Mouse (Mus musculus) kidney, embryonic 15.5 days (tissue): ENCODE results near the gene Gng12. TPM values are rescaled to one million over a fixed set of nuclear protein-coding genes. Genes with fewer than 3 reads are reported as not detected.
A peak's percentile ranks its signal among the peaks of the same experiment; 100 is the strongest.
"Not testable (repeated sequence)": the region's sequence is repeated elsewhere in the genome, so short reads cannot be mapped to it uniquely, and the experiment has no call there.

Experiments
- ATAC-seq: fragments of 200-750 bp; cut with Nextera tagmentation; replicated peaks from 2 replicates; pipeline ENCODE4 v1.8.0; 2017; ENCODE audit warnings: moderate TSS enrichment; ENCODE audit not compliant: low FRiP score
- H3K27ac ChIP-seq: fragments of 300-500 bp; sonication (generic); 2 replicates; pipeline ENCODE4 v1.5.1; 2015; ENCODE audit warnings: mild to moderate bottlenecking, inconsistent platforms
- H3K27me3 ChIP-seq: fragments of 300-500 bp; sonication (generic); 2 replicates; pipeline ENCODE4 v1.6.1; 2015; ENCODE audit warnings: inconsistent platforms
- H3K36me3 ChIP-seq: fragments of 300-500 bp; sonication (generic); 2 replicates; pipeline ENCODE4 v1.6.1; 2015; ENCODE audit warnings: inconsistent platforms
- H3K4me1 ChIP-seq: fragments of 300-500 bp; sonication (generic); 2 replicates; pipeline ENCODE4 v1.6.1; 2015; ENCODE audit warnings: inconsistent platforms
- H3K4me2 ChIP-seq: fragments of 300-500 bp; sonication (generic); 2 replicates; pipeline ENCODE4 v1.6.1; 2015; ENCODE audit warnings: moderate library complexity, mild to moderate bottlenecking, inconsistent platforms
- H3K4me3 ChIP-seq: fragments of 300-500 bp; sonication (generic); replicated peaks from 2 replicates; pipeline ENCODE4 v1.5.1; 2015; ENCODE audit warnings: mild to moderate bottlenecking, inconsistent platforms
- H3K9ac ChIP-seq: fragments of 300-500 bp; sonication (generic); 2 replicates; pipeline ENCODE4 v1.6.1; 2015; ENCODE audit warnings: mild to moderate bottlenecking, inconsistent platforms
- H3K9me3 ChIP-seq: fragments of 300-500 bp; sonication (generic); replicated peaks from 2 replicates; pipeline ENCODE4 v1.6.1; 2016; ENCODE audit warnings: inconsistent platforms
- WGBS: fragments of 180-500 bp; shearing (Covaris S2); methylation state at CpG from one replicate; pipeline ENCODE4 v1.1.7; 2015; ENCODE audit warnings: mixed read lengths; 5-methylcytosine and 5-hydroxymethylcytosine counted together
- polyA plus RNA-seq: library from polyadenylated mRNA; unstranded; fragments of >200 nt; fragmentation: Nextera tagmentation; extraction: Ambion mirVana; gene quantifications from 2 replicates; pipeline ENCODE4 v1.2.1, GENCODE M21; 2015

The Gng12 gene
- polyA plus RNA-seq, 1 experiment from 2014 or later: 95.7 TPM

- H3K4me2 ChIP-seq: no peak overlapping the region
- no peaks in the 10 kb centered on the region for H3K9me3 ChIP-seq
- no peak for ATAC-seq
- H3K4me3 ChIP-seq: no peak overlapping the region
- H3K9ac ChIP-seq: no peak overlapping the region
- 85% methylated on average over 12 of the region's 12 CpGs for WGBS
- H3K27ac ChIP-seq: no peak overlapping the region
- peaks cover 31% of the 10 kb centered on the region for H3K4me1 ChIP-seq
- no peaks in the 10 kb centered on the region for H3K36me3 ChIP-seq
- H3K27me3 ChIP-seq: no peaks in the 10 kb centered on the region
Observed at GRCm38 (mm10) chr6:66944190-66945003, 48.2 kb downstream of the Gng12 start.

DNA sequence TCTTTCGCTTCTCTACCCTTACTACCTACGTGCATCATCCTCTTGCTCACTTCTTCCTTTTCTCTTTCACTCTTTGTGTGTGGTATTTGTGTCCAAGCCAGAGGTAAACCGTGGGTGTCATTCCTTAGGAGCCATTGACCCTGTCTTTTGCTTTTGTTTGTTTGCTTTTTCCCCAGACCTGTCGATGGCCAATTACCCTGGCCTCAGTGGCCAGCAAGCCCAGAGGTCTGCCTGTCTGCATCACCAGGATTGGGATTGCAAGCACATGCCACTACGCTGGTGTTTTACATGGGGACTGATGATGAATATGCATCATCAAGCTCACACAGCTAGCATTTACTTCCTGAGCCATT lies 48.8 kb downstream of the Gng12 start:
- 62% methylated on average over 5 of the region's 5 CpGs for WGBS
- Histone ChIP-seq H3K4me1 (peaks cover 31% of the 10 kb centered on the region), H3K4me3 (no peak overlapping the region), H3K9me3 (no peaks in the 10 kb centered on the region), H3K27ac (no peak overlapping the region), H3K36me3 (no peaks in the 10 kb centered on the region), H3K27me3 (no peaks in the 10 kb centered on the region), H3K9ac (no peak overlapping the region), H3K4me2 (no peak overlapping the region)
- no peak for ATAC-seq

GRCm38 (mm10) chr6:66948111-66948510 lies 51.9 kb downstream of the Gng12 start:
- Histone ChIP-seq H3K36me3 (no peaks in the 10 kb centered on the region), H3K9ac (no peak overlapping the region), H3K9me3 (no peaks in the 10 kb centered on the region), H3K4me2 (no peak overlapping the region), H3K4me3 (no peak overlapping the region), H3K4me1 (peaks cover 16% of the 10 kb centered on the region), H3K27me3 (no peaks in the 10 kb centered on the region), H3K27ac (no peak overlapping the region)
- 90% methylated on average over 3 of the region's 3 CpGs for WGBS
- no peak for ATAC-seq

DNA sequence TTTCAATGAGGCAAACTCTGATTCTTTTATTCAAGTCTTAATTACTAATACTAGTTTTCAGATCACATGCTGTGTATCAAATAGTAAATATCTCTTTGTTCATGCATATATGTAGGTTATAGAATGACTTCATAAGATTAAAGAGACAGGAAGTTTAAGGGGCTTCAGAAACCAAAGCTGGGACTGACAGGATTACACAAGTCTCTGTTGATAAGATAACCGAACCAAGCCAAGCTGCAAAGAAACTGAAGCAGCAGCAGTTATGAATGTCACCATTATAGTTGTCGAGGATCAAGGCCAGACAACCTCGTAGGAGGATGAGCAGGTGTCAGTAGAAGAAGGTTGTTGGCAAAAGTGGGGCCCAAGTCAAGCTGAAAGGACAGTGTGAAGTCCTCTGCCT lies 52.7 kb downstream of the Gng12 start:
- Histone ChIP-seq H3K4me1 (peaks cover 13% of the 10 kb centered on the region), H3K27me3 (no peaks in the 10 kb centered on the region), H3K9me3 (no peaks in the 10 kb centered on the region), H3K9ac (no peak overlapping the region), H3K27ac (no peak overlapping the region), H3K4me3 (no peak overlapping the region), H3K36me3 (no peaks in the 10 kb centered on the region), H3K4me2 (no peak overlapping the region)
- ATAC-seq: no peak
- WGBS: 82% methylated on average over 3 of the region's 3 CpGs

DNA sequence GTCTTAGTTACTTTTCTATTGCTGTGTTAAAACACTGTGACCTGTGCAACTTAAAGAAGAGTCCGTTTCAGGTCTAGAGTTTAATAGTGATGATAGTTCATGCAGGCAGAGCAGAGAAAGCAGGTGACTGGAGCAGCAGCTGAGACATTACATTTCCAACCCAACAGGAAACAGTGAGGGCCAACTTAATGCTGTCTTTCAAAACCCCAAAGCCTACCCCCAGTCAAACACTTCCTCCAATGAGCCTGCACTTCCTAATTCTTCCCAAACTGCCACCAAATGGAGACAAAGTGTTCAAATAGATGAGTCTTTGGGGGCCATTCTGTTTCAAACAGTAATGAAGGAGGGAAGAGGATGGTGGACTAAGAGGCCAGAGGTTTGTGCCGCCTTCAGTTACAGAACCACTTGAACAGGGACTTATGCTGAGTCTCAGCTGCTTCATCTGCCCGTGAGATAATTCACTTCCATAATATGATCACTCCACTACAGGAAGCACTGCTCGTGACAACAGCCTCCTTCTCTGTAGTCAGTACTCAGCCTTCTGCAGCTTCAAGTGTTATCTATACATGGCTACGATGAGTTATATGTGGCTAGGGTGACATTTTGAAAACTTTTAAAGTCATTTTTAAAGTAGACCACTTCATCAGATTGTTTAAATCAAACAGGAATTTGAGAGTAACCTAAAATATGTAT lies 55.7 kb downstream of the Gng12 start:
- no peak for ATAC-seq
- WGBS: 85% methylated on average over 5 of the region's 5 CpGs

GRCm38 (mm10) chr6:66953951-66954519 lies 57.8 kb downstream of the Gng12 start:
- Histone ChIP-seq H3K9ac (no peak overlapping the region), H3K4me2 (no peak overlapping the region), H3K4me1 (0 out of 2 replicates have a peak, but pooled peaks cover 2% of the 10 kb centered on the region), H3K4me3 (no peak overlapping the region), H3K9me3 (no peaks in the 10 kb centered on the region), H3K27me3 (no peaks in the 10 kb centered on the region), H3K27ac (peak overlapping the region; percentile 30; the same call in 1 of the 2 replicates), H3K36me3 (no peaks in the 10 kb centered on the region)
- peak; percentile 88 for ATAC-seq
- 67% methylated on average over 11 of the region's 11 CpGs for WGBS

More for the DNA sequence above, 55.7 kb downstream of the Gng12 start:
- Histone ChIP-seq H3K4me1 (0 out of 2 replicates have a peak, but pooled peaks cover 2% of the 10 kb centered on the region), H3K4me2 (no peak overlapping the region), H3K9me3 (no peaks in the 10 kb centered on the region), H3K27ac (no peak overlapping the region), H3K36me3 (no peaks in the 10 kb centered on the region), H3K9ac (no peak overlapping the region), H3K27me3 (no peaks in the 10 kb centered on the region), H3K4me3 (no peak overlapping the region)

GRCm38 (mm10) chr6:66955089-66955657 lies 59.0 kb downstream of the Gng12 start:
- H3K4me2 ChIP-seq: no peak overlapping the region
- H3K27ac ChIP-seq: no peak overlapping the region
- H3K9me3 ChIP-seq: no peaks in the 10 kb centered on the region
- 86% methylated on average over 11 of the region's 11 CpGs for WGBS
- ATAC-seq: no peak
- no peaks in the 10 kb centered on the region for H3K27me3 ChIP-seq
- H3K4me3 ChIP-seq: no peak overlapping the region
- H3K36me3 ChIP-seq: no peaks in the 10 kb centered on the region
- H3K4me1 ChIP-seq: 0 out of 2 replicates have a peak, but pooled peaks cover 2% of the 10 kb centered on the region
- no peak overlapping the region for H3K9ac ChIP-seq

DNA sequence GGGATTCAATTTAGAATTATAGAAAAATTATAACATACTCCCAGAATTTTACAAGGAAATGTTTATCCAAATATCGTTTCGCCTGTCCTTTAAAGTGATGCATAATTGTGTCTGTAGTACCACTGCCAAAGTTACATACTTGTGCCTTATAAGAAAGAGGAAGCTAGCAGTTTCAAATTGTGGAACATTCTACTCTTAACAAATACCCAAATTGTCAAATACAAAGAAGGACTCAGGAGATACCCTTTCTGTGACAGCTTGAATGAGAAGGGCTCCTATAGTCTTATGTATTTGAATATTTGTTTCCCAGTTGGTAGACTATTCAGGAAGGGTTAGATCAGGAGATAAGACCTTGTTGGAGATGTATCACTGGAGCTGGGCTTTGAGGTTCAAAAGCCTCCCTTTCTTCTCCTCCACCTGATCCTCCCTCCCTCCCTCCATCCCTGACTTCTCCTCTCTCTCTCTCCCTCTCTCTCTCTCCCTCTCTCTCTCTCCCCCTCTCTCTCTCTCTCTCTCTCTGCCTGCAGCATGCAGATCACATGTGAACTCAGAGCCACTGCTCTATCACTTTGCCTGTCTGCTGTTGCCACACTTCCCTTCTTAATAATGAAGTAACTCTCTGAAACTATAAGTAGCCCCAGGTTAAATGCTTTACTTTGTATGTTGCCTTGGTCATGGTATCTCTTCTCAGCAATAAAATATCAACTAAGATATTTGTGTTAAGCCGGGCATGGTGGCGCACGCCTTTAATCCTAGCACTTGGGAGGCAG lies 62.5 kb downstream of the Gng12 start:
- H3K36me3 ChIP-seq: 0 out of 2 replicates have a peak, but pooled peaks cover 6% of the 10 kb centered on the region
- no peak overlapping the region for H3K4me2 ChIP-seq
- no peak for ATAC-seq
- H3K27ac ChIP-seq: no peak overlapping the region
- no peaks in the 10 kb centered on the region for H3K9me3 ChIP-seq
- no peak overlapping the region for H3K9ac ChIP-seq
- no peak overlapping the region for H3K4me3 ChIP-seq
- no peaks in the 10 kb centered on the region for H3K27me3 ChIP-seq
- 0 out of 2 replicates have a peak, but pooled peaks cover 3% of the 10 kb centered on the region for H3K4me1 ChIP-seq
- 95% methylated on average over 5 of the region's 5 CpGs for WGBS

DNA sequence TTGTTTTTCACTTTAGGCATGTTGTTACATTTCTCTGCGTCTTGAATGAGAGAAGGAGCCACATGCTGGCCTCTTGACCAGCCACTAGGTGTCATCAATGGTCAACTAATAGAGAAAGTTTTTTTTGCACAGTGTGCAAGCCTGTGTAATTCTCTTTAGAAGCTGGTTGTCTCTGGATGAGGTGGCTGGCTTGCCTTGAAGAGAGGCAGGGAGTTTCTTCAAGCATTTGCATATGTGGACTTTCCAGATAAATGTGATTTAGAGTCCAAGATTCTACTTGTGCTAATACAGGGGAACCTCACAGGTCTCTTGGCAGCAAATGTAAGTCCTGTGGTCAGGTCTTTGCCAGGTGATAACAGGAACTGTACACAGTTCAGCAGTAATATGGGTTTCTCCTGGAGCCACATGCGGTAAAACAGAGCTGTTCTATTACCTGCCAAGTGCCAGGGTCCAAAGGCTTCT lies 66.4 kb downstream of the Gng12 start:
- no peaks in the 10 kb centered on the region for H3K9me3 ChIP-seq
- H3K27ac ChIP-seq: 0 out of 2 replicates have a peak overlapping the region, but pooled peaks have one; percentile 57
- ATAC-seq: peak; percentile 76
- 34% methylated on average over 2 of the region's 2 CpGs for WGBS
- H3K36me3 ChIP-seq: 0 out of 2 replicates have a peak, but pooled peaks cover 6% of the 10 kb centered on the region
- H3K27me3 ChIP-seq: no peaks in the 10 kb centered on the region
- H3K4me1 ChIP-seq: peaks cover 21% of the 10 kb centered on the region
- H3K4me3 ChIP-seq: no peak overlapping the region
- H3K9ac ChIP-seq: no peak overlapping the region
- H3K4me2 ChIP-seq: no peak overlapping the region

DNA sequence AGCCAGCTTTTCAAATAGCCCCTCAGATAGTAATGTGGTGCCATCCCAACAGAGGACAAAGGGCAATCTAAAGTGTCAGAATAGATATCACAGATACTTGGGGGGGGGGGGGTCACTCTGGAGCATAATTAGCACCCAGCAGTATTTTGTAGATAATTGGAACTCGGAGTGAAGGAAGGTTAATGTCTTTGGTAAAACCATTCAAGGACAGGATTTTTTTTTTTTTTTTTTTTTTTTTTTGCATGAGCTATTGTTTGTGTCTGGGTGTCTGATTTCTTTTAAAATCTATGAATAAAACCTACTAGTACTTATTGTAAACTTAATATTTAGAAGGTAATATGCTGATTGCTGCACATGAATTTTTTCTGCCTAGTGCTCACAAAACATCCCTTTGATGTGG lies 66.9 kb downstream of the Gng12 start:
- 78% methylated on average over 1 of the region's 1 CpGs for WGBS
- no peak overlapping the region for H3K4me3 ChIP-seq
- H3K4me1 ChIP-seq: peaks cover 25% of the 10 kb centered on the region

DNA sequence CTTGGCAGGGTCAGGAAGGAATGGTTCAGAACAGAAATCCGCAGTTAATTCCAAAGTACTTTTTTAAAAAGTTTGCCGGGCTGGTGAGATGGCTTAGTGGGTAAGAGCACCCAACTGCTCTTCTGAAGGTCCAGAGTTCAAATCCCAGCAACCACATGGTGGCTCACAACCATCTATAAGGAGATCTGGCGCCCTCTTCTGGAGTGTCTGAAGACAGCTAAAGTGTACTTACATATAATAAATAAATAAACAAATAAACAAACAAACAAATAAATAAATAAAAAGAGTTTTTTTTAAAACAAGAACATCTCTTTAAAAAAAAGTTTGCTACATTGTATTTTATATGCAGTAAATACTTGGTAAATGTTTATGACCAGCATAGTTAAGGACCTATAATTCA lies 67.5 kb downstream of the Gng12 start:
- not testable (repeated sequence) for H3K9me3 ChIP-seq, H3K4me3 ChIP-seq, H3K9ac ChIP-seq, H3K4me2 ChIP-seq, H3K27ac ChIP-seq, H3K27me3 ChIP-seq, H3K36me3 ChIP-seq, ATAC-seq
- H3K4me1 ChIP-seq: peaks cover 30% of the 10 kb centered on the region
- 89% methylated on average over 3 of the region's 3 CpGs for WGBS

More for the DNA sequence above, 66.9 kb downstream of the Gng12 start:
- H3K36me3 ChIP-seq: 0 out of 2 replicates have a peak, but pooled peaks cover 6% of the 10 kb centered on the region
- no peak for ATAC-seq
- H3K9ac ChIP-seq: no peak overlapping the region
- H3K27ac ChIP-seq: 0 out of 2 replicates have a peak overlapping the region, but pooled peaks have one; percentile 57
- H3K4me2 ChIP-seq: no peak overlapping the region
- no peaks in the 10 kb centered on the region for H3K9me3 ChIP-seq
- H3K27me3 ChIP-seq: no peaks in the 10 kb centered on the region
